Mouse (Mus musculus) embryo, embryonic 10 days (tissue): ENCODE data around the gene Scaf1.

Experiments
- DNase-seq: peaks from one replicate; pipeline ENCODE4 v3.0.0-alpha.2; 2015; ENCODE audit warnings: low spot score

Gene Scaf1

GRCm38 (mm10) chr7:44954091-44954885, 61.9 kb downstream of the Scaf1 start:
- no peak for DNase-seq

- DNase-seq, result no peak
Observed at GRCm38 (mm10) chr7:44953561-44953960, 62.6 kb downstream of the Scaf1 start.
